Mouse (Mus musculus) frontal cortex, adult (tissue): ENCODE measurements at regions not wholly inside any gene's neighbourhood (a gene's known extent, or its start where the extent isn't known, plus 50 kb on each side); places are given as distances from the start of the nearest gene placed in this dataset.

Source experiments
- ATAC-seq: cut with Nextera tagmentation; 2 replicates; pipeline ENCODE4 v1.9.2; 2017; ENCODE audit warnings: mild to moderate bottlenecking, moderate library complexity, mixed read lengths; ENCODE audit not compliant: low TSS enrichment

DNA sequence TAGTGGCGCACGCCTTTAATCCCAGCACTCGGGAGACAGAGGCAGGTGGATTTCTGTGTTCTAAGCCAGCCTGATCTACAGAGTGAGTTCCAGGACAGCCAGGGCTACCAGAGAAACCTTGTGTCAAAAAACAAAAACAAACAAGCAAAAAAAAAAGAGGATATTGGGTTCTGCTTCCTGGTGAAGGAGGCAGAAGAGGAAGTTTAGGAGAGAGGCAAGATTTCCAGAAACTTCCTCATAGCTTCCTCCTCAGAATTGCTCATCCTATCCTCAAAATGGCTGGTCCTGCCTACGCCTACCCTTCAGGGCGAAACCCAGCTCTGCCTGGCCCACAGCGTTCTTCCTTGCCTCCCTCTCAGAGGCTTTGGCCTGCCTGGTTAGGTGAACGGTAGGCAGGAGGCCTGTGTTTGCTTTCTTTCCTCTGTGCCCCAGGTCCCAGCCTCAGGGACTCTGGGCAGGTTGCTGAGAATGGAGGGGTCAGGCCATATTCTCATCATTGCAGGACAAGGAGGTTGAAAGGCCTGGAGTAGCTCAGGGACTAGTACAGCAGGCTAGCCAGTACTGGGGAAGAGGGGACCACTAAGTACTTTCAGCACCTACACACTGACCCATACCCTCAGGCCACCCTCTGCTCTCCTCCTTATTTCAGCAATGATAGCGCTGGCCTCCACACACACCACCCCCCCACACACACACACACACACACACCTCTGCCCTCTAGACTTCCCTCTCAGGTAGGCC, 79.6 kb downstream of the Zfp36l2 start:
- ATAC-seq, result no peak

DNA sequence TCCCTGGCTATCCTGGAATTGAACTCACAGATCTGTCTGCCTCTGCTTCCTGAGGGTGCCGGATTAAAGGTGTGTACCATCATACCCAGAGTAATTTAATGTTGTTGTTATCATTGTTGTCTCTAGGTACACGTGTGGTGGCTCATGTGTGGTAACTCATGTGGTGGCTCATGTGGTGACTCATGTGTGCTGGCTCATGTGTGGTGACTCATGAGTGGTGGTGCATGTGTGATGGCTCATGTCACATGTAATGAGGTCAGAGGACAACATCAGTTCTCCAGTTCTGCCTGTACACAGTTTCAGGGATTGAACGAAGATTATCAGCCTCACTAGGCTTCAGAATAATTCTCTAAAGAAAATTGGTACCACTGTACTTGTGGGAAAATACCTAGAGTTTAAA, 80.2 kb downstream of the Zfp36l2 start:
- no peak for ATAC-seq

DNA sequence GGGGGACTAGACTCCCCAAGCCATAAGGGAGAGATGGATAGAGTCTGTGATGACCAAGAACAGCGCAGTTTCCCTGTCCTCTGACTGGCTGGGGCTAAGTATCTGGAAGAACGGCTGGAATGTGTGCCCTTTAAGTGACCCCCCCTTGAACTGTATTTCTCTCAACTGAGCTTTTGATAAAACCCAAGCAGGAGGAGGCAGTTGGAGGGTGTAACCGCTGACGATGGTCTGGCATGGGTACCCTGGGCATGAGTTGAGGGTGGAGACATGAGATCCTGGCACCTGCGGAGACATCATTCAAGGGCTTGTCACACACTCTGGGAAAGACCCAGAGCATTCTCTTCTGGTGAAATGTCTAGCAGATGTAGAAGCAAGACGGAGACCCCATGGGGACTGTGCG, 83.5 kb downstream of the Zfp36l2 start:
- ATAC-seq, result no peak

DNA sequence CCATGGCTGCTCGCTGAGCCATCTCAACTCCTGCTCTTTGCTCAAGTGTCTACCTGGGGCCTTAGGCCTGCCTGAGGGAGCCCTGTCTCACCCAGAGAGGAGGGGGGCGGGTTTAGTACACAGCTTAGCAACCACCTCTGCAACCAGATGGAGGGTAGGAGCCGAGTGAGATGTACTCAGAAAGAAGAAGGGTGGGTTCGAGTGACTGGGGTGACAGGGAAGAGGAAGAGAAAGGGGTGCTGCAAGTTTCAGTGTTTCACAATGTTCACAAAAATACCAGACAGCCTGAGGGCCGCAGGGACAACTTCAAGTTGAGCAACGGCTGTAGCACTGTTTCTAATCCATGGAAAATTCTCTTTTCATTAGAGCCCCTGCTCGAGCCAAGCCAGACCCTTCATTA, 84.4 kb downstream of the Zfp36l2 start:
- ATAC-seq, result no peak

DNA sequence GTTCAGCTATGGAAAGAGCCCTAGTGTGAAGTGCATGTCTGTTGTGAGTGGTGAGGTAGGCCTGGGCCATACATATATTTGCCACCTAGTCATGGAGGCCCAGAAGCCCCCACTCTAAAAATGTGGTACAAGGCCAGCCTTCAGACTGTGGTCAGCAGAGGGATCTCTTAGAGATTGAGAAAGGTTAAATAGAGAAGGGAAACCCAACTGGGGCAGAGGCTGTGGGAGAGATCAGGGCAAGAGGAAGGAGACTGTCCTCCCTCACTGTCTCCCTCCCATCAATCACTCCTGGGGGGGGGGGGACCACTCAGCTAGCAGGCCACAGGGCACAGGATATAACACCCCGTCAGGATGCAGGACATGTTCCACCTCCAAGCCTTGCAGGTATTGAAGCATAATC, 86.1 kb downstream of the Zfp36l2 start:
- no peak for ATAC-seq

DNA sequence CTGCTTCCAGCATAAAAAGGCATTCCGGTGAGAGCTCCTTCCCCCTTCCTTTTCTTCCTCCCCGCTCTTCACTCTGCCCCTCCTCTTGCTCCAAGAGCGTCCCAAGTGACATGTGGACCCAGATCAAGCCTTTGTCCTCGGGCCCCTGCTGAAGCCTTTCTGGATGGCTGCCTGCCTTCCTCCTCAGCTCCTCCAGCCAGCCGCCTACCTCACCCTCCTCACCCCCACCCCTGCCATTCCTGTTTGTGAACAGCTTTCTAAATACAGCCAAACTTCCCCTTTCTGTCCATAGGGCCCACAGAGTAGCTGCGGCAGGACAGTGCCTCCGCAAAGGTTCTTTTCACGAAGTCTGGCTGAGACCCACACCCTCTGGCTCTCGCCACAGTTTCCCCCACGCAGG, 87.2 kb downstream of the Zfp36l2 start:
- peak; percentile 9; the same call in 1 of the 2 replicates for ATAC-seq

DNA sequence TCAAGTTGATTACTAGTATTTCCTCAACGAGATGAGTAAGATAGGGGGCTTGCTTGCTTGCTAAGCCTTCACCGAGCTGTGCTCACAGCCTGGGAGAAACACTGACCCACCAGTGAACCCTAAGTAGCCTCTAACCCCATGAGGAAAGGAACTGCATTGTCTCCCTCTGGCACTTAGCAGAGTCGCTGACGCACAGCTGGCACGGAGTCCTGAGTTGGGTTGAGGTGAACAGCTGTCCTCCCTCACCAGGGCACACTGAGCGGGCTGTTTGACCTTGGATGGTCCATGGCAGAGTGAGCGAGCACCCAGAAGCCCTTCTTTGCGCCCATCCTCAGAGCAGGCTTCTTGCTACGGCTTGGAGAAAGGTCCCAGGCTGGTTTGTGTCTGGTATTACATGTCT, 88.0 kb downstream of the Zfp36l2 start:
- no peak for ATAC-seq

DNA sequence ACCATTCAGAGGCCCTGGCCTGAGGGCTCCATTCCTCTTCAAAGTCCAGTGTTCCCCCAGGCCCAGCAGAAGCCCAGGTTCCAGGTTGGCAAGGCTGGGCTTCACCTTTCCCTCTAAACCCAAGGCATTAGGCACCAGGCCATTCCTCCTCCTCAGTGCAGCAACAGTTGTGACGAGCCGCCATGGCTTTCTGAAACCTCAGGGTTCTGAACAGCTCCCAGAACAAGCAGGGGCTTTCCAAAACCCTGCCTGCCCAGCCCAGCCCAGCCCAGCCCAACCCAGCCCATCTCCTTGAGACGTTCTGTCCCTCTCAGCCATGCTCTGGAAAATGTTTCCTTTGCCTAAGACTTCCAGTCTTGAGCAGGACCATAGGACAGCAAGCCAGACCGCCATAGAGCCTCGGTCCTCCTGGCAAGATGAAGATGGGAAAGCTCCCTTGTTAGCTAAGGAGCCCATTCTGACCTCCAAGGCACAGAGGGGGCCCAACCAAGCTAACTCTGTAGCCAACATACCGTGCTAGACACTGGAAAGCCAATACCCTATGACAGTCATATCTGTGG, 89.8 kb downstream of the Zfp36l2 start:
- no peak for ATAC-seq

DNA sequence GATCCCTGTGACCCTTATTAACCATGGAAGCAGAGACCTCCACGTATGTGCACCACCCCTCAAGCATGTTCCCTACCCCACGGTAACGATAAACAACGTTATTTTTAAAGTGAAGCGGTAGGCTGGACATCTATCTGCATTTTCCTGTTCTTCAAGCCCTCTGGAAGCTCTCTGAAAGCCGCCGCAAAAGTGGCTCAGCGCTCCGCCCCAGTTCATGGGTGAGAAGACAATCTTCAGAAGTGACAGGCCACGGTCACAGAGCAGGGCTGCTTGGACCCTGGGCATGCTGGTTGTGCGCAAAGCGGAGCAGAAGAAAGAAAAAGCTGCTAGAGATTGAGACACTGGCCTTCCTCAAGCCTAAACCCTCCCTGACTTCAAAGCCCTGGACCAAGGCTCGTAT, 90.5 kb downstream of the Zfp36l2 start:
- ATAC-seq, result no peak

DNA sequence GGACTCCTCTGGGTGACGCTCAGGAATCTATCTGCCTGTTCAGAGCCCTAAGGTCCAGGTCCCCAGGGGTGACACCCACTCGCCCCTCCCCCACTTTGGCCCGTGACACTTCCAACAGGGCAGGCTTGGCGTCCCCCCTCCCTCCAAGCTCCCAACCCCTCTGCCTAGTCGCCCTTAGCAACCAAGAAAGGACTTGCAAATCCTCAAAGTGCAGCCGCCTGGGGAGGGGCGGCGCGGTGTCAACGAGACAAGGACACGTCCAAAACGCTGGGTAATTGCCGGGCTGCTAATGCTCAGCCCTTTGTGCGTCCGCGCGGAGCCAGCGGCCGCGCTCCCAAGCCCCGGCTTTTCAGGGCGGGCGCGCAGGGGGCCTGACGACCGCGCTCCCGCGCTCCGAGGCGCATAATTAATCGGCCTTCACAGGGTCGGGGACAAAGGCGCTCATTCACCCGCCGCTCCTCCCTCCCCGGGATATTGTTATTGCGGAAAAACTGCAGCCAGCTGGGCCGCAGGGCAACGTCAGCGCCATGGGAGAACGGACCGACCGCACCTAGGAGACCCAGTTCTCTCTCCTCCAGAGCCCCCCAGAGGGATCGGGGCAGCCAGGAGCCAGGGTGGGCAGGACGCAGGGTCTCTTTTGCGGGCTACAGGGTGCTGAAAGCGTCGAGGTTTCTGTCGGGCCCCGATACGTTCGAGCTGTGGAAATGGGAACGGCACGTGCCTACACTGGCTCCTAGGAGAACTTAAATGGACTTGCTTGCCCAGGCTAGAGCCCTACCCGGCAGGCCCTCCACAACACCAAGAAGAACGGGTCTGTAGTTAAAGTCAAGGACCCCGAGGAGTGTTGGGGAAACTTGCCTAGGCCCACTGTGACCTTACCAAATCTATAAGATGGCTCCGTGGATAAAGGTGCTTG, 91.1 kb downstream of the Zfp36l2 start:
- ATAC-seq, result peak; percentile 75

DNA sequence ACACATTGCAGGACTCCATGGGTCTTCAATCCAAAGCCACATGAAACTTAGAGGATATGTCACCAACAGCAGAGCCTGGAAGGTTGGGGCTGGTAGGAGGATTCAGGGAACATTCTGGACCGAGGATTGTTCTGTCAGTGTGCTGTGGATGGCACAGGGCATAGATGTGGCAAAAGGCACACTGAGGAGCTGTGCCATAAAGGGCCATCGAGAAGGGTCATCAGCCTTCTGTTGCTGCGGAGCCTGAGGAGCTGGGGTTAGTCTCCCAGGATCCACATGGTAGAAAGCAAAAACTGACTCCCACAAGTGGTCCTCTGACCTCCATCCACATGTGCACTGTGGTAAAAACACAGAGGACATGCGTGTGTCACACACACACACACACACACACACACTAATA, 91.9 kb downstream of the Zfp36l2 start:
- no peak for ATAC-seq

DNA sequence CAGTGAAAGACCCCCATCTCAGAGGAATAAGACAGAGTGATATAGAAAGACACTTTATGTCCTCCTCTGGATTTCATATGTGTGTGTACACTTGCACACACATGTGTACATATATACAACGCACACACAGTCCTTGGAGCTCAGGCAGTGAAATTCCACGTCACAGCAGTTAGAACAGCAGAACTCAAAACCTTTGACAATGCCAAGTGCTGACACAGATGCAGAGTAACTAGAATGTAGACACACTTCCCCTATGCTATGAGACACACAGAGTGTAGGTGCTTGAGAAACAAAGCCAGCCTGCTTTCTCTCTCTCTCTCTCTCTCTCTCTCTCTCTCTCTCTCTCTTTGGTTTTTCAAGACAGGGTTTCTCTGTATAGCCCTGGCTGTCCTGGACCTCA, 92.7 kb downstream of the Zfp36l2 start:
- no peak for ATAC-seq

DNA sequence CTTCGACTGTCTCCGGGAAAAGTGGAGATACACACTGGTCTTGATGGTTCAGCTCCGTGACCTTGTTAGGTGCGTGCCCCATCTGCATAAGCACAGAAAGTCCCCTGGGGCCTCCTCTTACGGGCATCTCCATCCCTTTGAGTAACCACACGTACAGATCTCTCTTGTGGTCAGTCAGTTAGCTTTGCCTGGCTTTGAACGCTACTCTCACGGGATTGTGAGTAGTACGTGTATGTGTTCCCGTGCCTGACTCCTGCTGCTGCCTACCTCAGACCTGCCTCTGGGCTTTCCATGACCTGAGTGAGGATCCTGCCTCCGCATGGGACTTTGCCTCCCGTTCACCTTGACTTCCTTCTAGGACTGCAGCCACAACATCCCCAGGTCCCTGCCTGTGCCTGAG, 101.4 kb downstream of the Zfp36l2 start:
- ATAC-seq, result no peak

DNA sequence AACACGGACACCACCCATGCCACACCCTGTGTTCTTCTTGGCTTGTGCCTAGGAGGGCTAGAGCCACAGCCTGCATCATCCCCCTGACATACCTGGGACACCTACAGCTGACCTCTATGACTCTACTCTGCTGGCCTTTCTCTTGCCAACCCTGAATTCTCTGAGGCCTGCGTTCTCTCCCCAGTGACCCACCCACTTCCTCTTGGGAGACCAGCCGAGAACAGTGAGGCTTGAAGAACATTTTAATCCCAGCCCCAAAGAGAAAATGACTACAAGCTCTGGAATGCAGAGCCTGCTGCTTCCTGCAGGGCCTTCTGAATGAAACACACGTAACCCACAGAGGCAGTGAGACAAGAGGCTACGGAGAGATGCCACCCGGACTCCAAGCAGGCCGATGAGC, 102.0 kb downstream of the Zfp36l2 start:
- no peak for ATAC-seq

DNA sequence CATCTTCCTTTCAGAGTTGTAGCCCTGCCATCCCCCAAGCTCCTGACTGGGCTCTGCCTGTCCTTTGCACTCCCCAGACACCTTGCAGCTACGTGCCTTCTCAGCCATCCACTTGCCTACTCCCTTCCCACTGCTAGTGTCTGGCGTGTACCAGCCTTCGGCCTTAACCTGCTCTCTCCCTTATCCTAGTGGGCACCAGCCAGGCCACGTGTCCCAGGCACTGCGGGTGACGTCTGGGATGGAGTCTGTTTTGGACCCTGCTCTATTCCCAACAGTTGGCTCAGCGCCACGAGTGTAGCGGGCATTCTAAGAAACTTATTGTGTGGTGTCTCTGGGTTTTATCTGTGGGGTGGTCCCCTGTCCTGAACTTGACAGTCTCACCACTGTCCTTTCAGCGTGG, 102.5 kb downstream of the Zfp36l2 start:
- ATAC-seq, result no peak

DNA sequence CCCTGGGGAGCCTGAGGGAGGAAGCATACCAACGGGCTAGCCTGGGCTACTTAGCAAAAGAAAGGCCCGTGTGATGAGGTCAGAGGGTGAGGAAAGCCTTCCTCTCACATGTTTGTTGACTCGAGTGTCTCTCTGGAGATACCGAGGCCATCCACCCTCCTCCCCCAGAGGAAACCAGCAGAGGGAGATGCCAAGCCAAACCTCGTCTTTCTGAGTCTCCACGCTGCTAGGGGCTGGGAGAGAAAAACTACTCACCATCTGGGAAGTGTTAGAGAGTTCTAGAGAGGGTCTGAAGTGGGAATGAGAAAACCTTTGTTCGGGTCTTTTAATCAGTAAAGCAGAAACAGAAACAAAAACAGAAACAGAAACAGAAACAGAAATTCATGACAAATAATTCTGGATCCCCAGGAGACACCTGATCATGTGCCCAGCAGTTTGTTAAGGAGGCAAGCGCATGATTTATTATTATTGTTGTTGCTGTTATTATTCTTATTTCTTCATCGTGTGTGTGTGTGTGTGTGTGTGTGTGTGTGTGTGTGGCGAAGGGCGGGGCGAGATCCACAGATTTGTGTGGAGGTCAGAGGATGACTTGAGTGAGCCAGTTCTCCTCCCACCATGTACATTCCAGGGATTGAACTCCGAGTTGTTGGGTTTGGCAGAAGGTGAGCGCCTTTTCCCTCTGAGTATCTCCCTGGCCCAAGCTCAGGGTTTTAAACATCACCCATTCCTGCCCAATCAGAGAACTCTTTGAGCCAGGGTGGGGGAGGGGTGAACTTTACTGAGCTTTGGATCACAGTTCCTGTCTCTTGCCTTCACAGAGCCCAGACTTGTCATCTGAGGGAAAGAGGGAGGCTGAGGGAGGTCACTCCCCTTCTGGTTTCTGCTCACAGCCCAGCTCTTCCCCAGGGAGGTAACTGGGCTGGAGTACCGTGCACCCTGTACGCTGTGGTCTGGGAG, 104.2 kb downstream of the Zfp36l2 start:
- no peak for ATAC-seq

DNA sequence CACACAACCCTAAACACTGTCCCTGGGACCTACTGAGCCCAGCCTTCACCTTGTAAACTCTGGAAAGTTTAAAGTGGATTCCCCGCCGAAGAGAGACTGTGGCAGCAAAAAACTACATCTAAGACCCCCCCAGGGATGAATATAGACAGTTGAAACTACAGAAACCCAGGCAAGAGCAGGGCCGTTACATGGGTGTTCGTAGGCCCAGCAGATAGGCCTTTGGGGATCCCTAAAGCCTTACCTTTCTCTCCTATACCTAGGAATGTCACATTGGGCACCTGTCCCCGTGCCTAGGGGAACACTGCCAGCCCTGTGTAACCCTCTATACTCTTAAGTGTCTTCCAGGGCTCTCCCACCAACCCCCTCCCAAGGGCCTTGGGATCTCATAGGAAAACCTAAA, 105.2 kb downstream of the Zfp36l2 start:
- ATAC-seq, result no peak

DNA sequence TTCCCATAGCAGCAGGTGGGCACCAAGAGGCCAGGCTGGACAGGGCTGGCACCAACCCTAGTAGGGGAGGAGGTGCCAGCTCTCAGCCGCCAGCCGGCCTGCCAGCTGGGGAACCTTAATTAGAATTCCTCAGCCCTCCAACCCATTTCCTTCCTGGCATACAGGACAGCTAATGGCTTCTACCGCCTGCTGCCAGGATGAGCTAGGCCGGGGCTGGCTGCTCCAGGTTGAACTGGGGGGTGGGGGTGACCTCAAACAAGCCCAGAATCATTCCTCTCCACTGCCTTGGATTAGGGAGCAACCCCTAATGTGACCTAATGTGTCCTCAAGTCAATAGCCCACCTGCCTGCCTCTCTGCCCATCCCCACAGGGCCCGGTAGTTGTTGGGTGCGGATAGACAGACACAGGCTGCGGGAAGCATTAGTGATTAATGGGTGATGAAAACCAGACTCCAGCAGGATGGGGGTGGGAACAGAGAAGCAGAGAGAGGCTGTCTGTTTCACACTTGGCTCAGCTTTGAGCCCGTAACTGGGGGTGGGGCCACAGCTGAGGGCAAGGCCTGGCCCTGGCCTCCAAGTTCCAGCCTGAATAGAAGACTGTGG, 105.9 kb downstream of the Zfp36l2 start:
- peak; percentile 76 for ATAC-seq

DNA sequence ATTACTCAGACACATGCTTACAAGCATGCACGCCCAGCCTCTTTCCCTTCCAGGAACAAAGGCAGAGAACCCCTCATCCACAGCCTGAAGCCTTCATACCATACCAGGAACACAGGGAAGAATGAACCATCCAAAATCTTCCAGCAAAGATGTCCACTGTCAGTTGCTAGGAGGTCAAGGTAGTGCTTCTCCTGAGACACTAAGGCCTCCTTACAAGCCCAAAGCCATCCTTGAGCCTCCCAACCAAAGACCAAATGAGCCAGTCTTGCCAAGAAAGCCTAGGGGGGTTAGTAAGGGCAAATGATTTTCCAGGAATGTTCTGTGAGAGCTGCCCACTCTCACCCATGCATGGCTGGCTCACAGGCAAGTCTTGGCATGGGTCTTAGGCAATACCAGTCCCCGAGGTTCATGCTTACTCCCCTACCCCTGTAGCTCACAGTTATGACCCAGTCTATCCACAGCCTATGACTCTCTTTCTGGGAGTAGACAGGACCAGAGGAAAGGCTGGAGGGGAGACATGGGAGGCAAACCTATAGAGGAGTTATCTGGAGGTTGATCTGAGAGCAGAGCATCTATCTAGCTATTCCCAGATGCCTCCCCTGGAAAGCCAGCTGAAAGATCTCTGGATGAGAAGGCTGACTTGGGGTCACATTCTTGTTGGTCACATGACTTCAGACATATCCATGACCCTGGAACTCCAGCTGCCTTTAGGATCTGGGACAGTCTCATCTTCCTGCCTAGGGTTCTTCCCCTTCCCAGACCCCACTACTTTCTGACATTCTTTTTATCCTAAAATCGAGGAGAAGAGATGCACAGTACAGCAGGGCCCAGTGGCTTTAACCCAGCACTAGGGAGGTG, 112.4 kb downstream of the Zfp36l2 start:
- no peak for ATAC-seq
